Mouse (Mus musculus) neural tube, embryonic 12.5 days (tissue): ENCODE measurements around the gene Rgs7. TPM values are rescaled to one million over a fixed set of nuclear protein-coding genes. Genes with fewer than 3 reads are reported as not detected.

ENCODE experiments used
- ATAC-seq: fragments of 200-750 bp; cut with Nextera tagmentation; 2 replicates; pipeline ENCODE4 v1.8.0; 2017; ENCODE audit warnings: low read depth, mild to moderate bottlenecking, moderate TSS enrichment, moderate library complexity; ENCODE audit not compliant: low FRiP score
- H3K27ac ChIP-seq: fragments of 300-500 bp; sonication (generic); 2 replicates; pipeline ENCODE4 v1.5.1; 2016
- H3K27me3 ChIP-seq: fragments of 300-500 bp; sonication (generic); replicated peaks from 2 replicates; pipeline ENCODE4 v1.6.1; 2016; ENCODE audit warnings: mild to moderate bottlenecking
- H3K36me3 ChIP-seq: fragments of 300-500 bp; sonication (generic); 2 replicates; pipeline ENCODE4 v1.6.1; 2016; ENCODE audit warnings: mild to moderate bottlenecking
- H3K4me1 ChIP-seq: fragments of 300-500 bp; sonication (generic); 2 replicates; pipeline ENCODE4 v1.6.1; 2016
- H3K4me2 ChIP-seq: fragments of 300-500 bp; sonication (generic); replicated peaks from 2 replicates; pipeline ENCODE4 v1.6.1; 2016; ENCODE audit warnings: mild to moderate bottlenecking
- H3K4me3 ChIP-seq: fragments of 300-500 bp; sonication (generic); 2 replicates; pipeline ENCODE4 v1.5.1; 2016
- H3K9ac ChIP-seq: fragments of 300-500 bp; sonication (generic); 2 replicates; pipeline ENCODE4 v1.6.1; 2016; ENCODE audit warnings: mild to moderate bottlenecking
- H3K9me3 ChIP-seq: fragments of 300-500 bp; sonication (generic); 2 replicates; pipeline ENCODE4 v1.6.1; 2016; ENCODE audit warnings: mild to moderate bottlenecking
- WGBS: fragments of 180-500 bp; shearing (Covaris S2); methylation state at CpG from one replicate; pipeline ENCODE4 v1.1.7; 2016; 5-methylcytosine and 5-hydroxymethylcytosine counted together
- polyA plus RNA-seq: library from polyadenylated mRNA; unstranded; fragments of >200 nt; fragmentation: Nextera tagmentation; extraction: Ambion mirVana; gene quantifications from 2 replicates; pipeline ENCODE4 v1.2.1, GENCODE M21; 2016

Gene Rgs7
- polyA plus RNA-seq, 1 experiment from 2014 or later, result 16.9 TPM

DNA sequence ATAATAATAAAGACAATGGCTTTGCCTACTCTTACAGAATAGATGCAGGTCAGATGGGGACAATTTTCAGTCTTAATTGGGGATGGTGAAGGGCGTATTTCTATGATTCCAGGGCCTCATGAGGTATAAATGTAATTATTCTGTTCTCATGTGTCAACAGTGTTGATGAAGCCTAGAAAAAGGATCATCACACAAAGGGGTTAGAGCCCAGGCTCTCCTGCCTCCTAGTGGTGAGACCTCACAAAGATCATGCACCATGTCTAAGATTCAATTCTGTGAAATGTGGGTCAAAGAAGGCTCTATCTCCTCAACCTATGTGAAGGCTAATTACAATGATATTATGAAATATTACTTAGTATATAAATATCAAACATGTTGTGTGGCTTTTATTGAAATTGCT is 146.1 kb downstream of the Rgs7 start:
- Histone ChIP-seq H3K4me2 (no peak overlapping the region), H3K36me3 (no peaks in the 10 kb centered on the region), H3K4me3 (no peak overlapping the region), H3K9me3 (no peaks in the 10 kb centered on the region), H3K9ac (no peak overlapping the region), H3K27me3 (no peaks in the 10 kb centered on the region), H3K27ac (no peak overlapping the region), H3K4me1 (no peaks in the 10 kb centered on the region)
- WGBS, result 84% methylated on average over 1 of the region's 1 CpGs
- ATAC-seq, result no peak

DNA sequence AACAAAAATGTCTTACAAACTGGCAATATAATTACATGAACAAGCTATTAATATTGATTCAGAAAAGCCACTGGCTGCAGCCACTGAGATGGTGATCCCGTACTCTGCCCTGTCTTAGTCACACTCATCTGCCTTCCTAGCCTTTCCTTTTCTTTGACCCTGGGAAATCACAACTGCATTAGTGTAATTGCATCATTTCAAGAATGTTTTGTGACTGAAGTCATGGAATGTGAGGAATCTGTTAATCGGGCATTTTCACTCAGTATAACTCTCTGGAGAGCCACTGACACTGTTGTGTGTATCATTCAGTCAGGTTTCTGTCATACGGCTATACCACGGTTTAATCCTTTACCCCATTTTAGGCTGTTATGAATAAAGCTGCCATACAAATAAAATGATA is 156.1 kb downstream of the Rgs7 start:
- WGBS, result 76% methylated on average over 4 of the region's 4 CpGs
- Histone ChIP-seq H3K36me3 (no peaks in the 10 kb centered on the region), H3K4me2 (no peak overlapping the region), H3K9me3 (no peaks in the 10 kb centered on the region), H3K4me1 (no peaks in the 10 kb centered on the region), H3K9ac (no peak overlapping the region), H3K4me3 (no peak overlapping the region), H3K27ac (no peak overlapping the region), H3K27me3 (no peaks in the 10 kb centered on the region)
- ATAC-seq, result no peak

DNA sequence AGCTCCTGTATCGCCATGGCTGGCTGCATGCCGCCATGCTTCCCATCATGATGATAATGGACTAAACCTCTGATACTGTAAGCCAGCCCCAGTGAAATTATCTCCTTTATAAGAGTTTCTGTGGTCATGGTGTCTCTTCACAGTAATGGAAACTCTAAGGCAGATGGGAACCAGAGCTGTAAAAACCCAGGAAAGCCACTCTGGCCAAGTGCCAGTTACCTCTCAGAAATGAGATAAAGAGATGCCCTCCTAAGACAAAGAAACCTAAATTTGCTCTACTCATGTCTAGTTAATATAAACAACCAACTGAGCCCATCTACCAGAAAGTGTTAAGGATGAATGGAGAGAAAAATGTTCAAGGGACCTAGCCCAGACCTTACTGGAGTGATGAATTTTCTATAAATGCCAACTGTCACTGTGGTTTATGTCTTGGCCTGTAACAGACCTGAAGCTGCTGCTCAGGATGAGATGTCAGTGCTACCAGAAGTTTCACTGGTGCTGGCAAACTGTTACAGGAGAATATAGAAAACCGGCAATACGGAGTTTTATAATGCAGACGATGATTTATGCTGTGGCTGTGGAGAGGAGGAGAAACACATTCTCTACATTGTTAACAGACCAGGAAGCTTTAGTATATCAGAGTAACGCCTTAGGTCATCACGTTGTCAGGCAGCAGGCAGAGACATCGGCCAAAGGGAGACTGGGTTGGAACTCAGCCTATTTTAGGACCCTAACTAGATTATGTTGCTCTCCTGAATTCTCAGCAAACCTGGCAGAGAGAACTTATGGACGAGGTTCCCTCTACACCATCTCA is 159.1 kb downstream of the Rgs7 start:
- H3K4me3 ChIP-seq, result no peak overlapping the region
- H3K27me3 ChIP-seq, result no peaks in the 10 kb centered on the region
- no peaks in the 10 kb centered on the region for H3K36me3 ChIP-seq
- no peaks in the 10 kb centered on the region for H3K9me3 ChIP-seq
- no peak overlapping the region for H3K4me2 ChIP-seq
- 90% methylated on average over 9 of the region's 9 CpGs for WGBS
- H3K27ac ChIP-seq, result no peak overlapping the region
- H3K4me1 ChIP-seq, result no peaks in the 10 kb centered on the region
- H3K9ac ChIP-seq, result no peak overlapping the region
- no peak for ATAC-seq

DNA sequence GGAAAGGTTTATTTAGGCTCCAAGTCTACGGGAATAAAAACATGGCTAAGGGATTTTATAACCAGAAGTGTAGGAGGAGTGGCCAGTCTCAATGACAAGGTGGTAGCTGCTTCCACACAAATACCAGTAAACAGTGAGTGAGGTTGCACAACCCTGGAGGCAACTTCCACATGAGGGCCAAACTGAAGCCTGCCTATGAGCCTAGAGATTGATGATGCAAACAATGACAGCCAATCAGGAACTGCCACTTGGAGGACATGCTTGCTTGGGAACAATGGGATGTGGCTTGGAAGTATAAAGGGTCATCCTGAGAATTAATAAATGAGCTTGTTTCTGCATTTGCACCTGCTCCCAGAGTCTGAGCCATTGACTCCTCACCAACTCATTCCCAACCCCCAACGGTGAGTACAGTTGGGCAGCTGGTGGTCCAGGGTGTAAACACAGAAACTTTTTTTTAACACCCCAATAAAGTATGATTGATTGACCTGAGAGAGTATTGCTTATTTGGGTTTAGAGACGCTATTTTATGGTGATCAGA is 162.3 kb downstream of the Rgs7 start:
- ATAC-seq, result peak; percentile 45
- no peaks in the 10 kb centered on the region for H3K9me3 ChIP-seq
- H3K27ac ChIP-seq, result no peak overlapping the region
- no peak overlapping the region for H3K9ac ChIP-seq
- H3K27me3 ChIP-seq, result no peaks in the 10 kb centered on the region
- H3K4me2 ChIP-seq, result no peak overlapping the region
- H3K4me3 ChIP-seq, result no peak overlapping the region
- no peaks in the 10 kb centered on the region for H3K4me1 ChIP-seq
- no peaks in the 10 kb centered on the region for H3K36me3 ChIP-seq
- 65% methylated on average over 3 of the region's 3 CpGs for WGBS

DNA sequence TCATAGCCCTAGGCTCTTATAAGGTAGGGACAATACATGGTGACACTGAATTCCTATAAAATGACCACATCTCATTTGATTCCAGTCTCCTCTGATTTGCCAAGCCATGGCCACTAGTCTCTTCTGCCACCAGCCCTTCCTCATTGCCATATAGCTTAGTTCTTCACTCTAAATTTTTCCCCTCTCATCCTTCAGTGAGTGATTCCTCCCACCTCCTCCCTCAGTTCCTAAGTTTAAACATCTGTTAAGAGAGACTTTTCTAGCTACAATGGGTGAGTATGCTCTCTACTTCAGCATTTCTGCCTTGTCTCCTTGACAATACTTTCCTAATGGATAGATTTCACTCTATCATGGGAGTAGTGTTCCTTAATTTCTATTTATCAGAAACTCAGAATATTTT is 169.5 kb downstream of the Rgs7 start:
- no peaks in the 10 kb centered on the region for H3K36me3 ChIP-seq
- no peaks in the 10 kb centered on the region for H3K4me1 ChIP-seq
- no peak overlapping the region for H3K4me2 ChIP-seq
- no peaks in the 10 kb centered on the region for H3K27me3 ChIP-seq
- H3K9ac ChIP-seq, result no peak overlapping the region
- H3K4me3 ChIP-seq, result no peak overlapping the region
- no peak for ATAC-seq
- no peak overlapping the region for H3K27ac ChIP-seq
- H3K9me3 ChIP-seq, result no peaks in the 10 kb centered on the region

DNA sequence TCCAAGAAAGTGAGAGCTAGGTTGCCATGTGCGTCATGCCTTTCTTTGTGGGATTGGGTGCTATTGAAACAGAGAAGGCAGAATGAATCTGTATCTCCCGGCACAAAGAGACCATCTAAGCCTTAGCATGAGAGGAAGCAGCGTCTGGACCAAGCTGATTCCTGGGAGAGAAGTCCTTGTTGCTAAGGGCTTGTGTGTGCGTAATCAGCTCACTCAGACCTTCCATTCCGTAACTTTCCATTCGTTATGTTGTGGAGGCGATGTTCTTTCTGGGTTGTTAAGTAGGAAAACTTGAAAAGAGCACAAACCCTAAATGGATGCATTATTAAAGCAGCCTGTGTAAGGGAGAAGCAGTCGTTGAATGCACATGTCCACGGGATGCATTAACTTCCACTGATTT is 173.1 kb downstream of the Rgs7 start:
- Histone ChIP-seq H3K36me3 (no peaks in the 10 kb centered on the region), H3K27me3 (no peaks in the 10 kb centered on the region), H3K4me1 (no peaks in the 10 kb centered on the region), H3K4me3 (no peak overlapping the region), H3K4me2 (no peak overlapping the region), H3K9ac (no peak overlapping the region), H3K9me3 (no peaks in the 10 kb centered on the region), H3K27ac (no peak overlapping the region)
- 72% methylated on average over 9 of the region's 9 CpGs for WGBS
- no peak for ATAC-seq

DNA sequence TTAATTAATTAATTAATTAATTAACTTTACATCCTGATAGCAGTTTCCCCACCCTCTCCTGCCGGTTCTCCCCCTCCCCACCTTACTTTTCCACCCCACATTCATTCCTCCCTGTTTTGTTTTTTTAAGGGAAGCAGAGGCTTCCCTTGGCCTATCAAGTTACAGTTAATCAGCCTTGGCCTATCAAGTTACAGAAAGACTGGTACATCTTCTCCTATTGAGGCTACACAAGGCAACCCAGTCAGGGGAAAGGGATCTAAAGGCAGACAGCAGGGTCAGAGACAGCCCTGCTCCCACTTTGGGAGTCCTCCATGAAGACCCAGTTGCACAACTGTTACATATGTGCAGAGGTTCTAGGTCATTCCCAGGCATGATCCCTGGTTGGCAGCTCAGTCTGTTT is 175.0 kb downstream of the Rgs7 start:
- H3K36me3 ChIP-seq, result no peaks in the 10 kb centered on the region
- no peak overlapping the region for H3K9ac ChIP-seq
- no peak for ATAC-seq
- H3K4me2 ChIP-seq, result no peak overlapping the region
- H3K27me3 ChIP-seq, result no peaks in the 10 kb centered on the region
- H3K9me3 ChIP-seq, result no peaks in the 10 kb centered on the region
- no peaks in the 10 kb centered on the region for H3K4me1 ChIP-seq
- H3K4me3 ChIP-seq, result no peak overlapping the region
- WGBS, result 36% methylated on average over 1 of the region's 1 CpGs
- no peak overlapping the region for H3K27ac ChIP-seq

DNA sequence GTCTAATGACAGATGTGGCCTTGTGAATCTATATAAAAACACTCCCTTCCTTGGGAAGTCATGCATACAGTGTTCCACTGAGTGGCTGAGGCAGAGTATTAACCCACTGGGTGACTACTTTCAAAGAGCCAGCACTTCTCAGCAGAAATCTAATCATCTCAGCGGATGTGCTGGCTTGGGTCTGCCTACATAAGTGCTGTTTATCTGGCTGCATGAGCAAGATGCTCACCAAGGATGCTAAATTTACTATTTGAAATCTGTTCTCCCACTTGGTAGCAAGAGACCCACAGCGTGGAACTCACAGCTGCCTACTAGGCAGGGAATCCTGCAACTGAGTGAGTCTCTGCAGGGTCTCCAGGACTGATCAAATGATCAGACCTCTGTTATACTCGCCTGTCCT is 184.7 kb downstream of the Rgs7 start:
- 85% methylated on average over 3 of the region's 3 CpGs for WGBS
- H3K9ac ChIP-seq, result no peak overlapping the region
- H3K27me3 ChIP-seq, result no peaks in the 10 kb centered on the region
- H3K27ac ChIP-seq, result no peak overlapping the region
- ATAC-seq, result no peak
- H3K4me2 ChIP-seq, result no peak overlapping the region
- no peaks in the 10 kb centered on the region for H3K36me3 ChIP-seq
- no peak overlapping the region for H3K4me3 ChIP-seq
- no peaks in the 10 kb centered on the region for H3K9me3 ChIP-seq
- no peaks in the 10 kb centered on the region for H3K4me1 ChIP-seq

DNA sequence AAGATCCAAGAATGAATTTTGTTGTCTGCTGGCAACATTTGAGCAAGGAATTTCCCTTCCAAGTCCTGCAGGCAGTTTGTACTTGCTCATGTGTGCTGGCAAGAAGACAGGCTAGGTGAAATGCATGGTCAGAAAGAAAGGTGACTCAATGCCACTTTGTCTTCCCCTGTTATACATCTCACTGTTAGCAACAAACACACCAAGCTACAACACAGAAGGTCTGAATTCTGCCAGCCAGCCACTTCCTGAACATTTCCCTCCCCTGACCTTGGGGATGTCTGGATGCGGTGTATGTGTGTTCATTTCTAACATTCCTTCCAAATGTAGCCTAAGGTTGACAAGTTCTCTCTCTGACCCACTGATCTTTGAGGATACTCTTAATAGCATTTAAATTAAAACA is 191.4 kb downstream of the Rgs7 start:
- H3K9ac ChIP-seq, result no peak overlapping the region
- WGBS, result 70% methylated on average over 1 of the region's 1 CpGs

DNA sequence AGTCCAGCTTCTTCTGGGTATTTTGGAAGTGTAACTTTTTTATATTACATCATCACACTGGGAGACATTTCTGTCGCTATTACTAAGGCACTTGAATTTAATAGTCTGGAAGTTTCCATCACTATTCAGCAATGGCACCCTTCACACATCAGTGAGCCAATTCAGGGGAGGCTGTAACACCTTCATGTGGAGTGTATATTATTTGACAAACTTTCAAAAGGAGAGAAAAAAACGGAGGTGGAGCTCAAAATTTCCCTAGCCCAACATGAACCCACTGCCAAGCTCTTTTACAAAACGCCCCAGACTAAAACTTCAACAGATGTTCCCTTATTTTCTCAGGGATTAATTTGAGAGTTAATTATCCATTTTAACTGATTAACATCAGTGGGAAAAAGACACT is 191.9 kb downstream of the Rgs7 start:
- WGBS, result 69% methylated on average over 3 of the region's 3 CpGs
- no peak for ATAC-seq
- Histone ChIP-seq H3K9me3 (no peaks in the 10 kb centered on the region), H3K4me2 (no peak overlapping the region), H3K27me3 (no peaks in the 10 kb centered on the region), H3K27ac (no peak overlapping the region), H3K4me3 (no peak overlapping the region), H3K36me3 (no peaks in the 10 kb centered on the region), H3K9ac (no peak overlapping the region), H3K4me1 (no peaks in the 10 kb centered on the region)

More for the DNA sequence above, 191.4 kb downstream of the Rgs7 start:
- ATAC-seq, result no peak
- Histone ChIP-seq H3K36me3 (no peaks in the 10 kb centered on the region), H3K4me3 (no peak overlapping the region), H3K9me3 (no peaks in the 10 kb centered on the region), H3K4me2 (no peak overlapping the region), H3K27me3 (no peaks in the 10 kb centered on the region), H3K4me1 (no peaks in the 10 kb centered on the region), H3K27ac (no peak overlapping the region)

DNA sequence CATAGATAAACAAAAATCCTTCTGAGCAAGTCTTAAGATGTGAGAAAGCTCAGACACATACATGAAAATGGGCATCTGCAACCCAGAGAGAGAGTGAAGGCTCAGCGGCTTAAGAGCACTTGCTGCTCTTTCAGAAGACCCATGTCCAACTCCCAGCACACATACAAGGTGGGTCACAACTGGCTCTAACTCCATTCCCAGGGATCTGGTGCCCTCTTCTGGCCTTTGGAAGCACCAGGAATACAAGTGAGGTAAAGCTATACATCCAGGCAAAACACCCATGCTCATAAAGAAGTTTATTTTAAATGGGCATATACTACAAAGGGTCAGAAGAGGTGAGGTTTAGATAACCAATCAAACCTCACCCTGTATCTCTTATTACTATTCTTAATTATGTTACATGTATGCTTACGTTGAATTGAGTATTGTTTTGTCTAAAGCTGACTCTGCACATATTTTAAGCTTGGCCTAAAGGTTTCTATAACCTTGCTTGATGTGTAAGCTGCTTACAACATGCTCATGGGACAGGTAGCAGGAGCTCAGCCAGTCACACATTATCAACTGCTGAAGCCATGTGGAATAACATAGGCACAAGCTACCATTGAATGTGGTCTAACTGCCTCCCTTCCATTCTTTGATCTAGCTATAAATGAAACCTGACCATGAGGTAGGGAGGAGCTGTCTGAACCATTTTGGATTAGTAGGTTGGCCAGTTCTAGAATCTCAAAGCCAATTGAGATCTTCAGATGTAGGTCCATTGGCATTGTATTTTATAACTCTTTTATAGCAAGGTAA is 192.5 kb downstream of the Rgs7 start:
- no peak overlapping the region for H3K4me3 ChIP-seq
- H3K9me3 ChIP-seq, result no peaks in the 10 kb centered on the region
- no peak overlapping the region for H3K27ac ChIP-seq
- H3K4me2 ChIP-seq, result no peak overlapping the region
- WGBS, result 95% methylated on average over 2 of the region's 2 CpGs
- no peaks in the 10 kb centered on the region for H3K36me3 ChIP-seq
- H3K4me1 ChIP-seq, result no peaks in the 10 kb centered on the region
- no peak for ATAC-seq
- no peaks in the 10 kb centered on the region for H3K27me3 ChIP-seq
- no peak overlapping the region for H3K9ac ChIP-seq

DNA sequence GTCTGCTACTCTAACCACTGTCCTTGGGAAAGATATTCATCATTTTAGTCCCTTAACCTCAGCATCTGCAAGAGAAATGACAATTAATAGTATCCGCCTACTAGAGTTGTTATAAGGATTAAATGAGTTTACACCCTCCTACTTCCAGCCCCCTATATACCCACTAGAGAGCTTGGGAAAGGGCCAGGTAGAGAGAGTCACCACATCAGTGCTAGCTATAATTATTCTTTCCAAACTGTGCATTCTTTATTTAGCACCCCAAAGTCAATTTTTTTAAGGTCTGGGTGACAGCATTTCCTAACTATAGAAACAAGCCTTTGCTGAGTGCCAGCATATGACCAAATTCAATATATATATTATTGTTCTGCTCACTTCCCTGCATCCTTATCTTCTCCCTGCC is 195.4 kb downstream of the Rgs7 start:
- WGBS, result 94% methylated on average over 1 of the region's 1 CpGs
- Histone ChIP-seq H3K4me2 (no peak overlapping the region), H3K27me3 (no peaks in the 10 kb centered on the region), H3K36me3 (no peaks in the 10 kb centered on the region), H3K9me3 (no peaks in the 10 kb centered on the region), H3K9ac (no peak overlapping the region), H3K4me3 (no peak overlapping the region), H3K27ac (no peak overlapping the region), H3K4me1 (no peaks in the 10 kb centered on the region)
- ATAC-seq, result no peak
